Mouse (Mus musculus) lung, embryonic 16.5 days (tissue): Measurements from ENCODE around the gene Mvp. TPM values are rescaled to one million over a fixed set of nuclear protein-coding genes. Genes with fewer than 3 reads are reported as not detected.
A peak's percentile ranks its signal among the peaks of the same experiment; 100 is the strongest.

Source experiments
- ATAC-seq: fragments of 200-750 bp; cut with Nextera tagmentation; 2 replicates; pipeline ENCODE4 v1.8.0; 2017; ENCODE audit warnings: low read depth, mild to moderate bottlenecking, moderate library complexity
- H3K27ac ChIP-seq: fragments of 300-500 bp; sonication (generic); 2 replicates; pipeline ENCODE4 v1.5.1; 2014; ENCODE audit warnings: mild to moderate bottlenecking, control low read depth, low read length
- H3K27me3 ChIP-seq: fragments of 300-500 bp; sonication (generic); 2 replicates; pipeline ENCODE4 v1.6.1; 2014; ENCODE audit warnings: low read depth, low read length, mixed read lengths; ENCODE audit not compliant: control insufficient read depth, insufficient read depth
- H3K36me3 ChIP-seq: fragments of 300-500 bp; sonication (generic); 2 replicates; pipeline ENCODE4 v1.6.1; 2014; ENCODE audit warnings: low read length; ENCODE audit not compliant: control insufficient read depth, insufficient read depth
- H3K4me1 ChIP-seq: fragments of 300-500 bp; sonication (generic); replicated peaks from 2 replicates; pipeline ENCODE4 v1.6.1; 2014; ENCODE audit warnings: low read length, mixed read lengths; ENCODE audit not compliant: control insufficient read depth, insufficient read depth
- H3K4me2 ChIP-seq: fragments of 300-500 bp; sonication (generic); 2 replicates; pipeline ENCODE4 v1.6.1; 2014; ENCODE audit warnings: low read depth, low read length, control low read depth
- H3K4me3 ChIP-seq: fragments of 300-500 bp; sonication (generic); 2 replicates; pipeline ENCODE4 v1.5.1; 2014; ENCODE audit warnings: mild to moderate bottlenecking, low read length, control low read depth
- H3K9ac ChIP-seq: fragments of 300-500 bp; sonication (generic); 2 replicates; pipeline ENCODE4 v1.6.1; 2014; ENCODE audit warnings: low read length, control low read depth
- H3K9me3 ChIP-seq: fragments of 300-500 bp; sonication (generic); 2 replicates; pipeline ENCODE4 v1.6.1; 2016; ENCODE audit warnings: low read length; ENCODE audit not compliant: control insufficient read depth
- WGBS: fragments of 180-500 bp; shearing (Covaris S2); extraction: QIAGEN DNeasy Blood & Tissue Kit; methylation state at CpG from one replicate; pipeline ENCODE4 v1.1.7; 2014; 5-methylcytosine and 5-hydroxymethylcytosine counted together
- polyA plus RNA-seq: library from polyadenylated mRNA; unstranded; fragments of >200 nt; fragmentation: Nextera tagmentation; extraction: Ambion mirVana; gene quantifications from 2 replicates; pipeline ENCODE4 v1.2.1, GENCODE M21; 2015

The Mvp gene
- polyA plus RNA-seq, 1 experiment from 2014 or later, result 14.9 TPM

GRCm38 (mm10) chr7:127020901-127021562, 6.6 kb upstream of the Mvp start, which contains the start of the genes Gm42742 and Prrt2:
Gene Gm42742 (minus strand): TSS chr7:127021097.
Gene Prrt2 (minus strand): TSS chr7:127021211.
- H3K4me1 ChIP-seq, result peaks cover 63% of the 10 kb centered on the region
- H3K36me3 ChIP-seq, result peaks cover 22% of the 10 kb centered on the region
- H3K9ac ChIP-seq, result peak within 1 kb of the TSS; percentile 70
- H3K4me3 ChIP-seq, result peak within 1 kb of the TSS; percentile 56
- no peaks in the 10 kb centered on the region for H3K9me3 ChIP-seq
- WGBS, result 1% methylated on average over 34 of the region's 37 CpGs
- peak within 1 kb of the TSS; percentile 34 for H3K27ac ChIP-seq
- no peaks in the 10 kb centered on the region for H3K27me3 ChIP-seq
- peak; percentile 31 for ATAC-seq
- H3K4me2 ChIP-seq, result peak within 1 kb of the TSS; percentile 85

- no peaks in the 10 kb centered on the region for H3K9me3 ChIP-seq
- ATAC-seq, result no peak
- H3K4me1 ChIP-seq, result peaks cover 68% of the 10 kb centered on the region
- peaks cover 25% of the 10 kb centered on the region for H3K36me3 ChIP-seq
- H3K27ac ChIP-seq, result peak overlapping the region; percentile 34
- WGBS, result 23% methylated on average over 5 of the region's 5 CpGs
- H3K4me2 ChIP-seq, result peak overlapping the region; percentile 85
- H3K27me3 ChIP-seq, result no peaks in the 10 kb centered on the region
- H3K9ac ChIP-seq, result peak overlapping the region; percentile 70
- peak overlapping the region; percentile 56 for H3K4me3 ChIP-seq
These were observed 6.1 kb upstream of the Mvp start for GRCm38 (mm10) chr7:127020491-127020890.

- WGBS, result 55% methylated on average over 3 of the region's 3 CpGs
- Histone ChIP-seq H3K4me1 (peaks cover 73% of the 10 kb centered on the region), H3K4me3 (peak overlapping the region; percentile 56), H3K4me2 (peak overlapping the region; percentile 85), H3K9ac (peak overlapping the region; percentile 70), H3K36me3 (peaks cover 27% of the 10 kb centered on the region), H3K27ac (peak overlapping the region; percentile 34; the same call in 1 of the 2 replicates), H3K27me3 (no peaks in the 10 kb centered on the region), H3K9me3 (no peaks in the 10 kb centered on the region)
- ATAC-seq, result no peak
These were observed 5.6 kb upstream of the Mvp start for GRCm38 (mm10) chr7:127020031-127020430.

- H3K9ac ChIP-seq, result peak overlapping the region; percentile 70
These were observed 5.0 kb upstream of the Mvp start for GRCm38 (mm10) chr7:127019306-127019960.

GRCm38 (mm10) chr7:127018416-127019305, 4.2 kb upstream of the Mvp start:
- peaks cover 21% of the 10 kb centered on the region for H3K36me3 ChIP-seq
- peak overlapping the region; percentile 98 for H3K27ac ChIP-seq
- no peaks in the 10 kb centered on the region for H3K27me3 ChIP-seq
- no peak overlapping the region for H3K4me3 ChIP-seq
- no peak for ATAC-seq
- H3K4me2 ChIP-seq, result peak overlapping the region; percentile 18
- WGBS, result 61% methylated on average over 15 of the region's 15 CpGs
- H3K9ac ChIP-seq, result peak overlapping the region; percentile 46
- no peaks in the 10 kb centered on the region for H3K9me3 ChIP-seq
- H3K4me1 ChIP-seq, result peaks cover 73% of the 10 kb centered on the region

More at GRCm38 (mm10) chr7:127019306-127019960, 5.0 kb upstream of the Mvp start:
- H3K9me3 ChIP-seq, result no peaks in the 10 kb centered on the region
- 72% methylated on average over 14 of the region's 14 CpGs for WGBS
- H3K4me1 ChIP-seq, result peaks cover 76% of the 10 kb centered on the region
- no peak for ATAC-seq
- peaks cover 27% of the 10 kb centered on the region for H3K36me3 ChIP-seq
- H3K4me2 ChIP-seq, result no peak overlapping the region; the same call in 1 of the 2 replicates
- H3K27me3 ChIP-seq, result no peaks in the 10 kb centered on the region
- no peak overlapping the region; the same call in 1 of the 2 replicates for H3K4me3 ChIP-seq
- H3K27ac ChIP-seq, result no peak overlapping the region

GRCm38 (mm10) chr7:127017950-127018345, 3.5 kb upstream of the Mvp start:
- Histone ChIP-seq H3K27me3 (no peaks in the 10 kb centered on the region), H3K9ac (peak overlapping the region; percentile 30), H3K27ac (peak overlapping the region; percentile 98), H3K4me2 (peak overlapping the region; percentile 39), H3K9me3 (no peaks in the 10 kb centered on the region), H3K4me3 (no peak overlapping the region), H3K36me3 (peaks cover 13% of the 10 kb centered on the region), H3K4me1 (peaks cover 68% of the 10 kb centered on the region)
- WGBS, result 31% methylated on average over 6 of the region's 6 CpGs
- no peak for ATAC-seq

GRCm38 (mm10) chr7:127016971-127017949, 2.8 kb upstream of the Mvp start, which contains the start of gene Pagr1a:
Gene Pagr1a (minus strand): TSS chr7:127017352.
- Histone ChIP-seq H3K27ac (peak within 1 kb of the TSS; percentile 98), H3K4me2 (peak within 1 kb of the TSS; percentile 80), H3K9ac (peak within 1 kb of the TSS; percentile 77), H3K4me1 (peaks cover 65% of the 10 kb centered on the region), H3K27me3 (no peaks in the 10 kb centered on the region), H3K36me3 (peaks cover 7% of the 10 kb centered on the region), H3K9me3 (no peaks in the 10 kb centered on the region), H3K4me3 (peak within 1 kb of the TSS; percentile 59)
- 2% methylated on average over 39 of the region's 39 CpGs for WGBS
- ATAC-seq, result peak; percentile 84

GRCm38 (mm10) chr7:127016486-127016938, 2.1 kb upstream of the Mvp start:
- Histone ChIP-seq H3K36me3 (peaks cover 5% of the 10 kb centered on the region; the same call in 1 of the 2 replicates), H3K27ac (peak overlapping the region; percentile 98), H3K27me3 (no peaks in the 10 kb centered on the region), H3K4me3 (peak overlapping the region; percentile 59), H3K9me3 (no peaks in the 10 kb centered on the region), H3K4me1 (peaks cover 57% of the 10 kb centered on the region), H3K4me2 (peak overlapping the region; percentile 80), H3K9ac (peak overlapping the region; percentile 77)
- WGBS, result 0% methylated on average over 22 of the region's 22 CpGs
- ATAC-seq, result peak; percentile 51
